Mouse (Mus musculus) embryonic fibroblast, embryonic 13.5 days (primary cell): ENCODE measurements around the gene Csgalnact2.

Source experiments
- CTCF ChIP-seq: IDR thresholded peaks from 2 replicates; pipeline ENCODE4 v1.5.1; 2011; ENCODE audit warnings: mild to moderate bottlenecking, control low read depth, low read length, moderate library complexity, borderline replicate concordance; ENCODE audit not compliant: insufficient read depth
- POLR2A ChIP-seq: IDR thresholded peaks from 2 replicates; pipeline ENCODE4 v1.6.1; 2011; ENCODE audit warnings: low read depth, mild to moderate bottlenecking, control low read depth, low read length, moderate library complexity

DNA sequence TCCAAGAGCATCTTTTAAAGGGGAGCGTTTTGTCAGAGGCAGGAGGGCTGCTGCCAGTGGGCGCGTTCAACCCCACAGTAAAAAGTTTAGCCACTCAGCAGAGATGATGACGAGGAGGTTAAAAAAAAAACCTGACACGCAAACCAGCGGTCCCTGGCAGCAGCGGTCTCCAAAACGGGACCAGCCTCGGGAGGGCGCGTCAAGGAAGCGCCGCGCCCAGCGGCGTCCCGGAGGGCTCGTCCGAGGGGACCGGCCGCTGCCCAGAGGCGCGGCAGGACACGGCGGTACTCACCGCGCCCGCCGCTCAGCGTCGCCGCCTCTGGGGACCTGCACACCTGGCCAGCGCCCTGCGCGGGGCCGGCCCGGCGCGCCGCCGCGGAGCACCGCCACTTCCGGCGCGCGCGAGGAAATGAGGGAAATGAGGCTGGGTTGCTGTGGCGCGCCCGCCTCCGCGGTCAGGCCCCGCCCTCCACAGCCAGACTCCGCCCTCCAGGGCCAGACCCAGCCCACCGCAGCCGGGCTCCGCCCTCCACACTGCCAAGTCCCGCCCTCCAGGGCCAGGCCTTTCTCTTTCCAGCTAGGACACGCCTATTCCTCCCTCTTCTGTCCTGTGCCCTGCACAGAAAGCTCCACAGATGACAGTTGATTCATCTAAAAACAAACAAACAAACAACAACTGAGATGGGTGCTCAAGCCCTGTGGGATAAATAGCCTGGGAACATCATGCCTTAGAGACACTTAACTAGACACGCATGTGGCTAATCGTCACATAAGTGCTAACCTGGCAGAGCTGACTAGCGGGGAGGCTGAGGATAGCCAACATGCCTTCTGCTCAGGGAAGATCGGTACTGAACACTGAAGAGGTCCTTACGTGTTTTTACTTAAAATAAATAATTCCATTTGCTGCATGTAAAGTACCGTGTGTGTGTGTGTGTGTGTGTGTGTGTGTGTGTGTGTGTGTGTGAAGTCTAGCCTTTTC is at the start of gene Csgalnact2:
- TF ChIP-seq CTCF (no peak), POLR2A (peak; percentile 70)
